ENCODE assay signal across 24 mouse cellular contexts in genomic region chr1:20133636-20134035, GRCm38 (mm10).
"Had no signal": no experiment of that assay in that cellular context is flagged by ENCODE, and none has a peak within 500 bp of the region (broad histone marks: within the 10 kb centered on the region; RNA-seq: fewer than 3 reads in every experiment).

No protein-coding gene starts in this region.

- DNase-seq: gastrocnemius, postnatal 14 days; gastrocnemius, postnatal 36 days; heart, adult 11 months; heart, adult 2 months; heart, postnatal 14 days; heart, postnatal 36 days; kidney, adult 11 months; kidney, adult 2 months; kidney, adult 9 months; kidney, postnatal 14 days; kidney, postnatal 36 days had no signal

- H3K4me2 ChIP-seq: heart, embryonic 11.5 days; heart, embryonic 13.5 days; heart, embryonic 15.5 days; hindbrain, embryonic 13.5 days; hindbrain, embryonic 15.5 days; kidney, embryonic 15.5 days; limb, embryonic 12.5 days had no signal

- H3K4me1 ChIP-seq: heart, embryonic 13.5 days; heart, embryonic 15.5 days; hindbrain, embryonic 15.5 days; kidney, embryonic 15.5 days had no signal

- H3K9ac ChIP-seq: heart, embryonic 13.5 days; heart, embryonic 15.5 days; hindbrain, embryonic 13.5 days; hindbrain, embryonic 15.5 days; kidney, embryonic 15.5 days; limb, embryonic 12.5 days had no signal

- H3K4me3 ChIP-seq: heart, adult 2 months; heart, embryonic 13.5 days; heart, embryonic 15.5 days; hindbrain, embryonic 13.5 days; hindbrain, embryonic 15.5 days; kidney, embryonic 15.5 days; layer of hippocampus, adult 2 months; left cerebral cortex, adult 2 months; limb, embryonic 10.5 days; limb, embryonic 12.5 days had no signal

- H3K27ac ChIP-seq: heart, adult 2 months; heart, embryonic 13.5 days; heart, embryonic 15.5 days; hindbrain, embryonic 13.5 days; hindbrain, embryonic 15.5 days; hindbrain, postnatal 0 days; kidney, embryonic 15.5 days; kidney, postnatal 0 days; layer of hippocampus, adult 2 months; left cerebral cortex, adult 2 months; limb, embryonic 10.5 days; limb, embryonic 12.5 days had no signal

- H3K9me3 ChIP-seq: heart, embryonic 13.5 days; heart, embryonic 15.5 days; hindbrain, embryonic 13.5 days; hindbrain, embryonic 15.5 days; kidney, embryonic 15.5 days; limb, embryonic 10.5 days; limb, embryonic 12.5 days had no signal

- ATAC-seq: hindbrain, postnatal 0 days; intestine, embryonic 16.5 days had no signal

- H3K36me3 ChIP-seq: heart, embryonic 13.5 days; heart, embryonic 15.5 days; hindbrain, embryonic 13.5 days; hindbrain, embryonic 15.5 days; kidney, embryonic 15.5 days; limb, embryonic 10.5 days; limb, embryonic 12.5 days had no signal

- H3K27me3 ChIP-seq: heart, embryonic 13.5 days; heart, embryonic 15.5 days; hindbrain, embryonic 13.5 days; hindbrain, embryonic 15.5 days; kidney, embryonic 15.5 days had no signal
